Mouse (Mus musculus): ENCODE measurements at regions not wholly inside any gene's neighbourhood (a gene's known extent, or its start where the extent isn't known, plus 50 kb on each side); places are given as distances from the start of the nearest gene placed in this dataset.

GRCm38 (mm10) chr16:24135351-24135750 lies 146.7 kb upstream of the Bcl6 start:
- no peak for TF ChIP-seq CTCF (IDR thresholded peaks at IDR 0.05; ENCODE audit: borderline replicate concordance, insufficient read depth, low read depth, low read length)
- no peak for TF ChIP-seq POLR2A (IDR thresholded peaks at IDR 0.05; ENCODE audit: borderline replicate concordance, insufficient read depth, low read length)

Measured in cerebellum, adult 2 months (tissue).